Mouse (Mus musculus) CH12.LX (cell line): ENCODE results near the gene Pipox. TPM values are rescaled to one million over a fixed set of nuclear protein-coding genes. Genes with fewer than 3 reads are reported as not detected.

Experiments
- DNase-seq: peaks from one replicate; pipeline ENCODE4 v3.0.0-alpha.2; 2013; ENCODE audit errors: extremely low read depth
- H3K27ac ChIP-seq: 2 replicates; pipeline ENCODE4 v1.5.1; 2012; ENCODE audit warnings: low read depth, mild to moderate bottlenecking, control low read depth, moderate library complexity; ENCODE audit not compliant: insufficient read depth
- H3K27me3 ChIP-seq: replicated peaks from 2 replicates; pipeline ENCODE3; 2012; ENCODE audit warnings: inconsistent platforms
- H3K36me3 ChIP-seq, 2 experiments: replicated peaks in 1 of 2; 2 replicates each; pipeline versions ENCODE3 to v1.6.1; 2012; ENCODE audit warnings: inconsistent platforms in 1 of 2, low read length in 1 of 2, mild to moderate bottlenecking in 1 of 2, mixed read lengths in 1 of 2, moderate library complexity in 1 of 2; ENCODE audit not compliant: control insufficient read depth in 1 of 2, insufficient read depth in 1 of 2
- H3K4me1 ChIP-seq, 2 experiments: 2 replicates each; pipeline ENCODE4 v1.6.1; 2012; ENCODE audit warnings: inconsistent platforms in 1 of 2, moderate library complexity in 1 of 2; ENCODE audit not compliant: insufficient read depth in 2 of 2, control insufficient read depth in 1 of 2
- H3K4me2 ChIP-seq: 2 replicates; pipeline ENCODE4 v1.6.1; 2012; ENCODE audit warnings: low read depth, mild to moderate bottlenecking, control low read depth; ENCODE audit not compliant: poor library complexity, insufficient read depth, severe bottlenecking
- H3K4me3 ChIP-seq, 3 experiments: fragments of 150-350 bp in 1 of 3; sonication (generic) in 1 of 3; replicated peaks in 1 of 3; 2 replicates each; pipeline versions ENCODE3 to v1.5.1; 2011 to 2012; ENCODE audit warnings: low read depth in 2 of 3, low read length in 2 of 3, mild to moderate bottlenecking in 2 of 3, moderate library complexity in 2 of 3, control low read depth in 1 of 3, improper control_type of control experiment in 1 of 3, inconsistent platforms in 1 of 3, mixed read lengths in 1 of 3; ENCODE audit not compliant: poor library complexity in 1 of 3
- H3K79me2 ChIP-seq: replicated peaks from 2 replicates; pipeline ENCODE4 v1.6.1; 2012; ENCODE audit warnings: mild to moderate bottlenecking, moderate library complexity; ENCODE audit not compliant: control insufficient read depth, poor library complexity, insufficient read depth, severe bottlenecking; ENCODE audit errors: extremely low read depth
- H3K9ac ChIP-seq: 2 replicates; pipeline ENCODE4 v1.6.1; 2012; ENCODE audit warnings: low read depth, mild to moderate bottlenecking, control low read depth, moderate library complexity; ENCODE audit not compliant: insufficient read depth
- H3K9me3 ChIP-seq: replicated peaks from 2 replicates; pipeline ENCODE3; 2012; ENCODE audit warnings: low read length, inconsistent platforms, mixed read lengths
- CHD1 ChIP-seq: IDR thresholded peaks from 2 replicates; pipeline ENCODE4 v1.6.1; 2012; ENCODE audit warnings: low read depth, low read length, improper control_type of control experiment, inconsistent platforms
- CHD2 ChIP-seq: IDR thresholded peaks from 2 replicates; pipeline ENCODE4 v1.6.1; 2011; ENCODE audit warnings: low read length, improper control_type of control experiment
- ELF1 ChIP-seq: IDR thresholded peaks from 2 replicates; pipeline ENCODE4 v1.6.1; 2014; ENCODE audit warnings: low read depth, mild to moderate bottlenecking, inconsistent platforms, low read length, improper control_type of control experiment
- ETS1 ChIP-seq: conservative IDR thresholded peaks from 2 replicates; pipeline ENCODE4 v1.6.1; 2012; ENCODE audit warnings: low read depth, mild to moderate bottlenecking, inconsistent platforms, low read length, improper control_type of control experiment, moderate library complexity
- JUN ChIP-seq: IDR thresholded peaks from 2 replicates; pipeline ENCODE4 v1.6.1; 2011; ENCODE audit warnings: low read depth, mild to moderate bottlenecking, low read length, improper control_type of control experiment, moderate library complexity; ENCODE audit not compliant: insufficient read depth
- MAFK ChIP-seq: IDR thresholded peaks from 2 replicates; pipeline ENCODE4 v1.6.1; 2011; ENCODE audit warnings: low read length, improper control_type of control experiment; ENCODE audit not compliant: insufficient replicate concordance
- NELFE ChIP-seq: IDR thresholded peaks from 2 replicates; pipeline ENCODE4 v1.6.1; 2011; ENCODE audit warnings: low read depth, low read length, improper control_type of control experiment
- NRF1 ChIP-seq: IDR thresholded peaks from 2 replicates; pipeline ENCODE4 v1.6.1; 2014; ENCODE audit warnings: low read depth, mild to moderate bottlenecking, inconsistent platforms, low read length, improper control_type of control experiment, moderate library complexity
- POLR2AphosphoS2 ChIP-seq: IDR thresholded peaks from 2 replicates; pipeline ENCODE4 v1.6.1; 2011; ENCODE audit warnings: low read depth, low read length, improper control_type of control experiment
- RCOR1 ChIP-seq: conservative IDR thresholded peaks from 2 replicates; pipeline ENCODE4 v1.6.1; 2012; ENCODE audit warnings: low read depth, mild to moderate bottlenecking, inconsistent platforms, low read length, improper control_type of control experiment
- SIN3A ChIP-seq: IDR thresholded peaks from 2 replicates; pipeline ENCODE4 v1.6.1; 2012; ENCODE audit warnings: low read length, improper control_type of control experiment, inconsistent platforms
- TCF12 ChIP-seq: IDR thresholded peaks from 2 replicates; pipeline ENCODE4 v1.6.1; 2014; ENCODE audit warnings: low read depth, mild to moderate bottlenecking, inconsistent platforms, low read length, improper control_type of control experiment
- USF1 ChIP-seq: IDR thresholded peaks from 2 replicates; pipeline ENCODE4 v1.6.1; 2014; ENCODE audit warnings: low read depth, mild to moderate bottlenecking, inconsistent platforms, low read length, improper control_type of control experiment
- ZC3H11A ChIP-seq: IDR thresholded peaks from 2 replicates; pipeline ENCODE4 v1.6.1; 2012; ENCODE audit warnings: low read depth, mild to moderate bottlenecking, inconsistent platforms, low read length, improper control_type of control experiment
- ZMIZ1 ChIP-seq: IDR thresholded peaks from 2 replicates; pipeline ENCODE4 v1.6.1; 2012; ENCODE audit warnings: low read depth, mild to moderate bottlenecking, inconsistent platforms, low read length, improper control_type of control experiment
- dilution Hi-C: fragments of 300-500 bp; cut with MboI; formaldehyde crosslinking; loops from 2 replicates; pipeline ENCODE4 v1.14.3; 2020; ENCODE audit warnings: low sequenced_read_pairs; ENCODE audit not compliant: extremely low pct_unique_long_range_greater_than_20kb, extremely low pct_ligation_motif_present
- in situ Hi-C: fragments of 300-500 bp; cut with MboI; formaldehyde crosslinking; loops from 3 replicates; pipeline ENCODE4 v1.14.3; 2019; ENCODE audit warnings: low sequenced_read_pairs, low pct_ligation_motif_present, low pct_unique_long_range_greater_than_20kb, mixed read lengths
- polyA plus RNA-seq: library from polyadenylated mRNA; unstranded; fragments of >175 nt; gene quantifications from 2 replicates; pipeline ENCODE4 v1.2.1, GENCODE M21; 2012; ENCODE audit warnings: low read depth; ENCODE audit not compliant: insufficient read length
- total RNA-seq, 2 experiments: library from RNA; depleted of rRNA; stranded (reverse); fragments of 300-350 nt in 1 of 2; fragments of >200 nt in 1 of 2; gene quantifications; 2 replicates each; pipeline ENCODE4 v1.2.3; 2012 to 2014

Gene Pipox
- total and polyA plus RNA-seq, 3 experiments = 0.13 to 0.36 (median 0.21) TPM

DNA sequence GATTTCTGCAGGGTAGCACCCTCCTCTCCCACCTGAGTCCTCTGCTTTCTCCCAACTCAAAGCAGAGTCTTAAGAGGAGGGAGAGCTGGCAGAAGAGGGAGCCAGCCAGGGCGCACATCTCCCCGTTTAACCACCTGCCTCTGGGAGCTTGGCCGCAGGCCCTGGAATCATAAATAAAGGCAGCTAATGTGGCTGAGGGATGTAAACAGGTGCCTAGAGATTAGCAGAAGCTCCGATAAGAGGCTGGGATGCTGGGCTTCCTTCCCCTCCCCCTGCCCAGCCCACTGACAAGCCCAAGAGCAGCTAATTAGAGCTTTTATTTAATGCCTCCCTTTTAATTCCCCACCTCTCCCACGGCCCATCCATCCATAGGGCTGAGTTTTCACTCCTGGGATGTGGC, 45.8 kb downstream of the Pipox start:
- Histone ChIP-seq H3K4me1 (peaks cover 4 to 24% of the 10 kb centered on the region in 2 experiments; a peak in 2 of 4 replicates), H3K4me2 (no peak overlapping the region), H3K4me3 (no peak overlapping the region), H3K36me3 (peaks cover 63 to 92% of the 10 kb centered on the region in 2 experiments), H3K79me2 (no peaks in the 10 kb centered on the region), H3K9me3 (no peaks in the 10 kb centered on the region), H3K27me3 (no peaks in the 10 kb centered on the region), H3K9ac (no peak overlapping the region), H3K27ac (no peak overlapping the region)
- TF ChIP-seq SIN3A = no peak
- no peak for TF ChIP-seq NELFE
- TF ChIP-seq TCF12 = no peak
- DNase-seq = no peak
- dilution Hi-C loops = no loop called here
- in situ Hi-C loops = no loop called here

DNA sequence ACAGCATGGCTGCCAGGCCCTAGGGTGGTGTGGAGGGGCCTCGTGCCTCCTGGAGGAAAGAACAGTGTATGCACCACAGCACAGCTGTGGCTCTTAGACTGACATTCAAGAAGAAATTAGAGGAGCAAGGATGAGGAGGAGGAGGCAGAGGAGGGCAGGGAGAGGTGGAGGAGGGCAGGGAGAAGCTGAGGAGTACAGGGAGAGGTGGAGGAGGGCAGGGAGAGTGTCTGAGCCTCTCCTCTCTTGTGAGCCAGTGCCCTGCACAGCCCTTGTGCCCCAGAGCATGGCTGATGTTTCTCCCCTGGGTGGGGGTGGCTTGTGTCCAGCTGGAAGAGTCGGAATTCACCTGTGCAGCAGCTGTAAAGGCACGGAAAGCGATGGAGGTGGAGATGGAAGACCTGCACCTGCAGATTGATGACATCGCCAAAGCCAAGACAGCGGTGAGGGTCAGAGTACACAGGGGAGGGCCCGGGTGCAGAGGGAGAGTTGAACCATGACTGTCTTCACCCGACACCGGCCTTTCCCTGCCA, 46.2 kb downstream of the Pipox start:
- Histone ChIP-seq H3K4me1 (peaks cover 4 to 29% of the 10 kb centered on the region in 2 experiments; a peak in 2 of 4 replicates), H3K27ac (no peak overlapping the region), H3K36me3 (peaks cover 64 to 93% of the 10 kb centered on the region in 2 experiments), H3K9me3 (no peaks in the 10 kb centered on the region), H3K9ac (no peak overlapping the region), H3K27me3 (no peaks in the 10 kb centered on the region), H3K4me2 (no peak overlapping the region), H3K4me3 (no peak overlapping the region), H3K79me2 (no peaks in the 10 kb centered on the region)
- dilution Hi-C loops (no loop called here), in situ Hi-C loops (no loop called here)
- DNase-seq = no peak
- TF ChIP-seq RCOR1 (no peak), USF1 (no peak), ZC3H11A (no peak), NRF1 (no peak), CHD1 (no peak), MAFK (no peak), ETS1 (no peak), ZMIZ1 (no peak), SIN3A (no peak), POLR2AphosphoS2 (no peak), ELF1 (no peak)

DNA sequence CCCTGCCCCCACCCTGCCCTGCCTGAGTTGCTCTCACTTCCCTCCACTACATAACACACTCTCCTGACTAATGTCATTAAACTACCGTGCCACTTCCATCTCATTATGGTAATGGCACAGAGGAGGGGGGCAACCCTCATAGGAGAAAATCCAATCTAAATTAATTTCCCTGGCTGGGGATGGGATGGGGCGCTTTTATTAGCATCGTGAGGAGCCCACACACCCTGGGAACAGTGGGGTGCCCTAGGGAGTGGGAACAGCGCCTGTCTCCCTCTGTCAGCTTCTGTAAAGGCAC, 50.0 kb downstream of the Pipox start:
- Histone ChIP-seq H3K4me2 (no peak overlapping the region), H3K79me2 (no peaks in the 10 kb centered on the region), H3K4me3 (no peak overlapping the region), H3K4me1 (peaks cover 4 to 28% of the 10 kb centered on the region in 2 experiments; a peak in 2 of 4 replicates), H3K36me3 (peaks cover 70 to 96% of the 10 kb centered on the region in 2 experiments), H3K9ac (no peak overlapping the region), H3K27ac (no peak overlapping the region), H3K27me3 (no peaks in the 10 kb centered on the region)
- dilution Hi-C loops (no loop called here), in situ Hi-C loops (no loop called here)
- TF ChIP-seq JUN (no peak), CHD2 (0 out of 2 replicates have a peak, but pooled peaks have one; percentile 15)
- TF ChIP-seq, all 38 proteins: peak for 1
- DNase-seq = peak; percentile 29
- H3K9me3 ChIP-seq = no peaks in the 10 kb centered on the region
